Mouse (Mus musculus) bone marrow, adult 2 months (tissue): ENCODE measurements around the gene Ccdc57.

Experiments used
- CTCF ChIP-seq: fragments of 200-500 bp; IDR thresholded peaks from 2 replicates; pipeline ENCODE4 v1.5.1; 2011; ENCODE audit warnings: low read length, control low read depth; ENCODE audit not compliant: control insufficient read depth, insufficient read depth
- POLR2A ChIP-seq: fragments of 200-500 bp; IDR thresholded peaks from 2 replicates; pipeline ENCODE4 v1.6.1; 2011; ENCODE audit warnings: low read depth, mild to moderate bottlenecking, control low read depth, low read length, borderline replicate concordance; ENCODE audit not compliant: control insufficient read depth

DNA sequence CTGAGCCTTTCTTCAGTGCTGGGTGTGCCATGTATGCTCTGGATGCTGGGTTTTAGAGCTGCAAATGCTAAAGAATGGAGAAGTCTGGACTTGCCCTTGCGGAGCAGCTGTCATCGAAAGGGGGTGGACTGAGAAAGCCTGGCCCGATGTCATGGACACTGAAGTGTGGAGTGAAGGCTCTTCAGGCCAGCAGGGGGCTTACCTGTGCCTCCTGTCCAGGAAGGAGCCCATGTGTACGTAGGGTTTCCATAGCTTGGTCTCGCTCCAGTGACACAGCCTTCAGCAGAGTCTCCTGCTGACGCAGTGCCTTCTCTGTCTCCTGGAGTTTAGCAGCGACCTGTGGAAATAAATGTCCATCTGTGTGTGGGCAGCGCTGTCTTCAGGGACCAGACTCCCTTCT, 38.3 kb downstream of the Ccdc57 start:
- TF ChIP-seq POLR2A (no peak), CTCF (no peak)
